Mouse (Mus musculus): ENCODE measurements around the gene Stfa2l1.
"Not testable (repeated sequence)": the region's sequence is repeated elsewhere in the genome, so short reads cannot be mapped to it uniquely, and the experiment has no call there.

GRCm38 (mm10) chr16:36205684-36206083 is 49.1 kb downstream of the Stfa2l1 start:
- not testable (repeated sequence) for TF ChIP-seq CTCF, POLR2A (IDR thresholded peaks at IDR 0.05; ENCODE audit: extremely low read depth, insufficient read depth, low read length)

Measured in cortical plate, adult 2 months (tissue).